Mouse (Mus musculus): Measurements from ENCODE around the gene R3hdm1. TPM values are rescaled to one million over a fixed set of nuclear protein-coding genes. Genes with fewer than 3 reads are reported as not detected.

The R3hdm1 gene
- total RNA-seq, 2 experiments from 2014 or later, result 409 to 438 TPM

DNA sequence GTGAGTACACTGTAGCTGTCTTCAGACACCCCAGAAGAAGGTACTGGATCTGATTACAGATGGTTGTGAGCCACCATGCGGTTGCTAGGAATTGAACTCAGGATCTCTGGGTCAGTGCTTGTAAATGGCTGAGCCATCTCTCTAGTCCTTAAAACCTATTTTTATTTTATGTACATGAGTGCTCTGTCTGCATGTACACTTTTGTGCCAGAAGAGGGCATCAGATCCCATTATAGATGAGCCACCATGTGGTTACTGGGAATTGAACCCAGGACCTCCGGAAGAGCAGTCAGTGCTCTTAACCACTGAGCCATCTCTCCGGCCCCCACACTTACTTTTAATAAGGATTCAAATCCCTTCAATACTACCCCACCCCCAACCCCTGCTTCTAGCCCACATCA lies 179.8 kb downstream of the R3hdm1 start:
- DNase-seq (ENCODE audit: low spot score in 2 of 2), result no peak

DNA sequence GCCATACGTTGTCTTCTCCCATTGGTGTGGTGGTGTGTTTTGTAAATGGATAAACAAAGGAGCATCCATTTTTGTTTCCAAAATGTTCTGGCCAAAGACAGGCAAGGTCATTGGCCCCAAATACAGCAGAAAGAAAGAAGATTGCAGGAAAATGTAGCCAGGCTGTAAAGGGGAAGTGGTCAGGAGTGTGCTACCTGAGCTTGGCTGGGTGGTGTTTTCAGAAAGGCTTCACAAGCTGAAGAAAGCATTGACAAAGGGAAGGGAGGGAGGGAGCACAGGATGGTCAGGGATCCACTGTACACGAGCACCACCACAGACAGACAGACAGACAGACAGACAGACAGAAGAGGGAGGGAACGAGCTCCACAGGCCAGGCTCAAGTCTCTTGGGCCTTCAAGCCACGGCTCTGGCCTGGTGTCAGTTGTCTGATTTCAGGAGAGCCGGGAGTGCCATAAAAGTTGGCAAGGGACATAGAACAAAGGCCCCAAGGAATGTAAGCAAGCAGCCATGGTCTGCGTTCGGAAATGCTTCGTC lies 181.1 kb downstream of the R3hdm1 start:
- DNase-seq (ENCODE audit: low spot score in 2 of 2), result no peak

- no peak for DNase-seq (ENCODE audit: low spot score in 2 of 2)
Measured at GRCm38 (mm10) chr1:128285136-128285535, 182.0 kb downstream of the R3hdm1 start.

Small RNA genes lying within 50 kb of the gene (microRNA-seq; reads per million reads assigned to microRNA genes)
- 21,022 to 22,237 reads per million in 2 experiments for gene Mir128-1

Other genes starting within 250 kb of the R3hdm1 start
- gene Map3k19, start 248.3 kb upstream of the R3hdm1 start, total RNA-seq (2021), result 1 to 10 TPM; 6.8 to 9.9 TPM
- 10 to 100 TPM; 80.9 to 83.2 TPM for gene Rab3gap1, start 234.5 kb upstream of the R3hdm1 start, total RNA-seq (2021)
- 1 to 10 TPM; 6.9 to 7.4 TPM for gene Zranb3, start 254 bp upstream of the R3hdm1 start, total RNA-seq (2021)
- 10 to 100 TPM; 47.0 to 47.9 TPM for gene Ubxn4, start 140.7 kb downstream of the R3hdm1 start, total RNA-seq (2021)
- 1 to 10 TPM; 1.2 to 1.3 TPM for gene Lct, start 225.0 kb downstream of the R3hdm1 start, total RNA-seq (2021)